Mouse (Mus musculus) liver, embryonic 11.5 days (tissue): Measurements from ENCODE around the gene Snx30. TPM values are rescaled to one million over a fixed set of nuclear protein-coding genes. Genes with fewer than 3 reads are reported as not detected.

Experiments
- ATAC-seq: fragments of 200-750 bp; cut with Nextera tagmentation; replicated peaks from 2 replicates; pipeline ENCODE4 v1.8.0; 2017; ENCODE audit warnings: moderate number of reproducible peaks, mild to moderate bottlenecking, moderate TSS enrichment, moderate library complexity; ENCODE audit not compliant: low FRiP score
- DNase-seq: peaks from one replicate; pipeline ENCODE4 v3.0.0-alpha.2; 2017; ENCODE audit warnings: low spot score
- H3K27ac ChIP-seq: fragments of 300-500 bp; sonication (generic); 2 replicates; pipeline ENCODE4 v1.5.1; 2014; ENCODE audit warnings: mild to moderate bottlenecking, low read depth, low read length, control low read depth
- H3K27me3 ChIP-seq: fragments of 300-500 bp; sonication (generic); replicated peaks from 2 replicates; pipeline ENCODE4 v1.6.1; 2014; ENCODE audit warnings: low read length, mixed read lengths; ENCODE audit not compliant: control insufficient read depth, insufficient read depth
- H3K36me3 ChIP-seq: fragments of 300-500 bp; sonication (generic); 2 replicates; pipeline ENCODE4 v1.6.1; 2014; ENCODE audit warnings: mild to moderate bottlenecking, low read length, moderate library complexity, mixed read lengths; ENCODE audit not compliant: control insufficient read depth, insufficient read depth
- H3K4me1 ChIP-seq: fragments of 300-500 bp; sonication (generic); replicated peaks from 2 replicates; pipeline ENCODE4 v1.6.1; 2014; ENCODE audit warnings: low read length, mixed read lengths; ENCODE audit not compliant: control insufficient read depth, insufficient read depth
- H3K4me2 ChIP-seq: fragments of 300-500 bp; sonication (generic); 2 replicates; pipeline ENCODE4 v1.6.1; 2014; ENCODE audit warnings: mild to moderate bottlenecking, control low read depth, moderate library complexity
- H3K4me3 ChIP-seq: fragments of 300-500 bp; sonication (generic); 2 replicates; pipeline ENCODE4 v1.5.1; 2014; ENCODE audit warnings: low read depth, low read length, control low read depth
- H3K9ac ChIP-seq: fragments of 300-500 bp; sonication (generic); 2 replicates; pipeline ENCODE4 v1.6.1; 2014; ENCODE audit warnings: low read depth, low read length, control low read depth
- H3K9me3 ChIP-seq: fragments of 300-500 bp; sonication (generic); 2 replicates; pipeline ENCODE4 v1.6.1; 2016; ENCODE audit warnings: low read length, inconsistent platforms, mixed read lengths; ENCODE audit not compliant: control insufficient read depth
- WGBS: fragments of 180-500 bp; shearing (Covaris S2); extraction: QIAGEN DNeasy Blood & Tissue Kit; methylation state at CpG from one replicate; pipeline ENCODE4 v1.1.7; 2014; 5-methylcytosine and 5-hydroxymethylcytosine counted together
- polyA plus RNA-seq: library from polyadenylated mRNA; unstranded; fragments of >200 nt; fragmentation: Nextera tagmentation; extraction: Ambion mirVana; gene quantifications from 2 replicates; pipeline ENCODE4 v1.2.1, GENCODE M21; 2014

The Snx30 gene
- polyA plus RNA-seq, 1 experiment from 2014 or later = 5.7 TPM

DNA sequence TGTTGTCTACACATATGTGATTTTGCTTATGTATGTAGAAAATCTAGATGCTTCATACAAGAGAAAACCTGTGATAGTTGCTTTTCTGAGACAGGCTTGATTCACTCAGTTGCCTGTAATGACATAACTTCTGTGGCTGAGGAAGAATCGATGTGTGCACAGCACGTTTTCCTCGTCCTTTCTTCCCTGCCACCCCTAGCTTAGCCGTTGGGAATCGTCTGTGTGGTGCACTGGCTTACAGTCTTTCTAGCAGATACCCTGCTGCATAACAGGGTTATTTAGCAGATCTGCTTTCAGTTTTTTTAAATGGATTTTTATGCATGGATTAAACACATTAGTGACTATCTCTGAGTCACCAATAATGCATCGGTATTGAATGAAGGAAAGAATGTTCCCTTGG lies 70.9 kb downstream of the Snx30 start:
- 90% methylated on average over 6 of the region's 6 CpGs for WGBS
- no peak for ATAC-seq

DNA sequence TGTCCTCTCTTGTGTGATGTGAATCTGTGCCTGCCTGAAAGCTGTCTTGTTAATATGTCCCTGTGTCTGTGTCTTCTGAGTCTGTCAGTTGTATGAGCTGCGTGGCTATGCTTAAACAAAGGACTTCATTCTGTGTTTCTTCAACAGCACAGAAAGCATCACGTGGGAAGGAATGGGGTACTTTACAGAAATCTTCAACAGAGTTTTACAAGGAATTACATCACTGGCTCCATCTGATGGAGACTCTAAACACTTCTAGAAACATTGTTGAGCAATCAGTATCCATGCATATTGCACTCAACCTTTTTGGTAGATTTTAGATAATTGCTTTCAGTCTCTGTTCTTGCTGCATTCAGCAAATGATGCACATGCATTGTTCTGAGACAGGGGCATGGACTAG lies 71.4 kb downstream of the Snx30 start:
- Histone ChIP-seq H3K4me3 (no peak overlapping the region), H3K9ac (no peak overlapping the region), H3K4me2 (no peak overlapping the region), H3K27me3 (no peaks in the 10 kb centered on the region), H3K9me3 (no peaks in the 10 kb centered on the region), H3K27ac (no peak overlapping the region), H3K4me1 (peaks cover 6% of the 10 kb centered on the region), H3K36me3 (no peaks in the 10 kb centered on the region; the same call in 1 of the 2 replicates)
- no peak for ATAC-seq
- DNase-seq = no peak
- WGBS = 92% methylated on average over 2 of the region's 2 CpGs

More for the DNA sequence above, 70.9 kb downstream of the Snx30 start:
- Histone ChIP-seq H3K27me3 (no peaks in the 10 kb centered on the region), H3K4me1 (peaks cover 6% of the 10 kb centered on the region), H3K4me3 (no peak overlapping the region), H3K9ac (no peak overlapping the region), H3K9me3 (no peaks in the 10 kb centered on the region), H3K4me2 (no peak overlapping the region), H3K36me3 (no peaks in the 10 kb centered on the region; the same call in 1 of the 2 replicates), H3K27ac (no peak overlapping the region)
- no peak for DNase-seq

DNA sequence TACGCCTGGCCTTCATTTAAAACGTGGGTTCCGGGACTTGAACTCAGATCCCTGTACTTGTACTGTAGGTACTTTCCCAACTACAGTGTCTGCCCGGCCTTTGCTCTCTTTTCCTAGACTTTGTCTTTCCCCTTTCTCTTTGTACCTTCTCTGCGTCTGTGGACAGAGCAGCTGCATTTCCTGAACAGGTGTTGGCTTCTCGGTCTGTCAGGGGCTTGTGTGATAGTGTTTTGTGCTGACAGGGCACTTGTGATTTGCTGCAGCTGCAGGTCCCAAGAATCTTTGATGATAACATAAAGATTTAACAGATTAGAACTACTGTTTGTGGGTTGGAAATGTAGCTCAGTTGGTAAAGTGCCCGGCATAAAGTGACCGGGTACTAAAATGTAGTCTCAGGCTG lies 73.0 kb downstream of the Snx30 start:
- ATAC-seq (no peak), DNase-seq (no peak)
- no peak overlapping the region for H3K4me2 ChIP-seq
- no peak overlapping the region for H3K9ac ChIP-seq
- no peaks in the 10 kb centered on the region for H3K9me3 ChIP-seq
- no peaks in the 10 kb centered on the region for H3K27me3 ChIP-seq
- 82% methylated on average over 8 of the region's 8 CpGs for WGBS
- H3K4me1 ChIP-seq = no peaks in the 10 kb centered on the region; the same call in 1 of the 2 replicates
- peaks cover 2% of the 10 kb centered on the region; the same call in 1 of the 2 replicates for H3K36me3 ChIP-seq
- H3K4me3 ChIP-seq = no peak overlapping the region
- no peak overlapping the region for H3K27ac ChIP-seq

DNA sequence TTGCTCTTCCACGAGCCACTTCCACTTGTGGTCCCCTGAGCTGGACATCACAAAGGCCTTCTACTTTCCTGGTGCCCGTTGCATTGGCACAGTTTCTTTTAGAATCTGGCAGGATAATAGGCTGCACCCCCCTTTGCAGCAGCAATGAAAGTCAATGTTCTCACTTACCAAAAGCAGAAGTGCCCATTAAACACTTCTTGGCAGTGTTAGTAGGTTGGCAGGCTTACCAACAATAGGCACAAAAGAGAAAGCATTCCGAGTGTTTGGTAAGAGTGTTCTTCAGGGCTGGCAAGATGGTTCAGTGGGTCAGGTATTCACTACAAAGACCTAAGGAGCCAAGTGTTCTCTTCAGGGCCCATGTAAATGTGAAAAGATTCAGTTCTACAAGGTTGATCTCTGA lies 73.8 kb downstream of the Snx30 start:
- Histone ChIP-seq H3K36me3 (peaks cover 2% of the 10 kb centered on the region; the same call in 1 of the 2 replicates), H3K9me3 (no peaks in the 10 kb centered on the region), H3K4me1 (peaks cover 4% of the 10 kb centered on the region), H3K4me2 (no peak overlapping the region), H3K27me3 (no peaks in the 10 kb centered on the region), H3K9ac (no peak overlapping the region), H3K4me3 (no peak overlapping the region), H3K27ac (no peak overlapping the region)
- no peak for DNase-seq
- WGBS = 84% methylated on average over 3 of the region's 3 CpGs
- ATAC-seq = no peak

DNA sequence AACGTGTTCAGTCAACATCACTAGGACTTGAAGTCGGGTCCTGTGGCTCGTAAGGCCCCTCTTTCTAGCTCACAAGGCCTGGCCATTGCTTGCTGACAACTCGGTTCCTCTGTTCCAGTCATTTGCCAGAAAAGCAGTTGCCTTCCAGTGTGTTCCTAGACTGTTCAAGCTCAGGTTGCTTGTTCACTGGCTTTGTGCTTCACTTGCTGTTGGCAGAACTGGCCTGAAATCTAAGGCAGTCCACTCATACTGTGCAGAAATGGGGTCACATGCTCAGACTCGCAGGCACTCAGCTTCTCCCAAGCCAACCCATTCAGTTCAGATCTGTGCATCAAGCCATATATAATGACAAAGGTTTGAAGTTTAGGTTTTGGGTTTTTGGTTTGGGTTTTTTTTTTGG lies 75.1 kb downstream of the Snx30 start:
- Histone ChIP-seq H3K27ac (no peak overlapping the region), H3K9ac (no peak overlapping the region), H3K4me1 (peaks cover 8% of the 10 kb centered on the region), H3K4me3 (no peak overlapping the region), H3K4me2 (no peak overlapping the region), H3K36me3 (peaks cover 6% of the 10 kb centered on the region), H3K9me3 (no peaks in the 10 kb centered on the region), H3K27me3 (no peaks in the 10 kb centered on the region)
- WGBS = 88% methylated on average over 5 of the region's 5 CpGs
- no peak for DNase-seq
- ATAC-seq = no peak

DNA sequence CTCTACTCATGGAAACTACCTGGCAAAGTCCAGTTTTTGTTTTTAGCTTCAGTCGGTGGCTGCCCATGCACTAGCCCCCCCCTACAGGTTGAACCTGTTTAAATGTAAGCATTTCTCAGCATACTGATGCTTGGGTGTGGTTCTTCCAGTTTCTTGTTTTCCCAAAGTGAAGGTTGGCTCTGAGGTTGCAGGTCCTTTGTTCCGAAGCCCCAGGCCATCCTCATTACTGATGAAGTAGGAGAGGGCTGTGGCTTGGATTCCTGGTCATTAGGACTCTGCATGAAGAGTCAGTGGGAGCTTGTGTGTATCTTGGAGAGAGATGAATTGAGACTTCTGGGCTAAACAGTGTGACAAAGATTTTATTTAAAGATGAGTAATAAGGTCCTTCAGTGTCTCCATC lies 75.6 kb downstream of the Snx30 start:
- H3K4me3 ChIP-seq = no peak overlapping the region
- no peaks in the 10 kb centered on the region for H3K27me3 ChIP-seq
- H3K9ac ChIP-seq = no peak overlapping the region
- WGBS = 79% methylated on average over 2 of the region's 2 CpGs
- no peak overlapping the region for H3K27ac ChIP-seq
- no peaks in the 10 kb centered on the region for H3K9me3 ChIP-seq
- no peak for DNase-seq
- no peak for ATAC-seq
- peaks cover 8% of the 10 kb centered on the region for H3K4me1 ChIP-seq
- H3K4me2 ChIP-seq = no peak overlapping the region
- peaks cover 6% of the 10 kb centered on the region for H3K36me3 ChIP-seq

DNA sequence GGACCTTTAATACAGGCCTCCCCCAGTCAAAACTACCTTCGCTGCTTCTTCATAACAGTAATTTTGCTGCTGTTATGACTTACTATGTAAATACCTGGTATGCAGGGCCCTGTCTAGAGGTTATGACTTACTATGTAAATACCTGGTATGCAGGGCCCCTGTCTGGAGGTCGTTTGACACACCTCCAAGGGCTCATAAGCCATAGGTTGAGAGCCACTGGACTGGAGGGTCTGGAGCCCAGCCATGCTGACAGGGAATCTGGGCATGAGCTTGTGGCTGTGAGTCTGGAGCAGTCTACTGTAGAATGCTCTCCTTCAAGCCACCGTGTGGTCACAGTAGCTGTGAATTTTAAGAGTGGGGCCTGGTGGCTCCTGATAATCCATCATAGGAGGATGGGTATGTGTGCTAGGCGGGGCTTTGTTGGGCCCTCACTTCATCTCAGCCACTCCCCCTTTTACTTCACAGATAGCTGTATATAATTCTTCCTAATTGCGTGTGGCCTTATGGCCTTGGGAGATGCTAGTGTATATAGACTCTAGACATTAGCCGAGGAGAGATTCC lies 78.6 kb downstream of the Snx30 start:
- Histone ChIP-seq H3K4me2 (no peak overlapping the region), H3K4me3 (no peak overlapping the region), H3K27ac (no peak overlapping the region), H3K36me3 (peaks cover 6% of the 10 kb centered on the region), H3K4me1 (peaks cover 8% of the 10 kb centered on the region), H3K9ac (no peak overlapping the region), H3K27me3 (no peaks in the 10 kb centered on the region), H3K9me3 (no peaks in the 10 kb centered on the region)
- DNase-seq (no peak), ATAC-seq (peak; percentile 86)
- 62% methylated on average over 6 of the region's 6 CpGs for whole genome bisulfite sequencing

DNA sequence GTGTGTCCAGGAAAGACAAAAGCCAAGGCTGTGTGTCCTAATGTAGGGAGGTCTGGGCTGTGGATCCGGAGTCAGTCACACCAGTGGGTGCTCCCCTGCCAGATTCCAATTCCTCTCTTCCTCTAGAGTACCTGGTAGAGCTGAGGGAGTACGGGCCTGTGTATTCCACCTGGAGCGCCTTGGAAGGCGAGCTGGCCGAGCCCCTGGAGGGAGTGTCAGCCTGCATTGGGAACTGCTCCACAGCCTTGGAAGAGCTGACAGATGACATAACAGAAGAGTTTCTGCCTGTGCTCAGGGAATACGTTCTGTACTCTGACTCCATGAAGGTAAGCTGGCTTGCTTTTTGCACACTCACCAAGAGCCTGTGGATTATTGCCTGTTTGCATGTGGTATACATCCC lies 80.6 kb downstream of the Snx30 start:
- no peaks in the 10 kb centered on the region for H3K27me3 ChIP-seq
- H3K4me3 ChIP-seq = no peak overlapping the region
- peaks cover 8% of the 10 kb centered on the region for H3K4me1 ChIP-seq
- DNase-seq = no peak
- no peaks in the 10 kb centered on the region for H3K9me3 ChIP-seq
- no peak for ATAC-seq
- H3K27ac ChIP-seq = no peak overlapping the region
- peaks cover 6% of the 10 kb centered on the region for H3K36me3 ChIP-seq
- 90% methylated on average over 6 of the region's 6 CpGs for WGBS
- H3K4me2 ChIP-seq = no peak overlapping the region
- no peak overlapping the region for H3K9ac ChIP-seq

DNA sequence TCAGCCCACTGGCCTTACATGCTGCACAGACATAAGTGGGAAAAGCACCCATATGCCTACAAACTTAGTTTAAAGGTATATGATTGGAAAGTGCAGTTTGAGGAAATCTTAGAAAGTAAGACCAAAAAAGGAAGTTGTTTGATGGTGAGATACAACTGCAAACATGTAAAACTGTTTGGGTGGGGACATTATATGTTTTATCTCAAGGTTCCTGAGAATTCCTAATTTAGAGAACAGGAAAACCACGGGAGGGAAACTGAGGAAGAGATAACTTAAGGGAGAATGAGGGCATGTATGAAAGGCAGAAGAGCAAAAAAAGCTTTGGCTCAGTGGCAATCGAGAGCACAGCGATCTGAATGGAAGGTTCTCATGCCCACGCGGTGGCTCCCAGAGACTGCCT lies 81.4 kb downstream of the Snx30 start:
- H3K36me3 ChIP-seq = peaks cover 6% of the 10 kb centered on the region
- H3K9me3 ChIP-seq = no peaks in the 10 kb centered on the region
- no peak overlapping the region for H3K27ac ChIP-seq
- H3K4me2 ChIP-seq = no peak overlapping the region
- H3K4me3 ChIP-seq = no peak overlapping the region
- no peak overlapping the region for H3K9ac ChIP-seq
- DNase-seq (no peak), ATAC-seq (no peak)
- H3K4me1 ChIP-seq = peaks cover 8% of the 10 kb centered on the region
- H3K27me3 ChIP-seq = no peaks in the 10 kb centered on the region
- WGBS = 49% methylated on average over 5 of the region's 5 CpGs
